Mouse (Mus musculus) liver, adult 10 weeks (tissue): ENCODE data around the gene Rgs19. TPM values are rescaled to one million over a fixed set of nuclear protein-coding genes. Genes with fewer than 3 reads are reported as not detected.

Experiments used
- polyA plus RNA-seq: library from polyadenylated mRNA; stranded (reverse); fragments of 350-450 nt; fragmentation: Illumina TruSeq; extraction: RNeasy Lipid Tissue Mini Kit (QIAGEN cat#74804); gene quantifications from one replicate; pipeline ENCODE4 v1.2.3, GENCODE M21; 2014; ENCODE audit warnings: low read depth, low replicate concordance

Rgs19 gene
- polyA plus RNA-seq: 1.7 TPM

GRCm38 (mm10) chr2:181693339-181694280, at the start of gene Rgs19:
Gene Rgs19, minus strand, starts transcription at chr2:181693977.

GRCm38 (mm10) chr2:181714903-181715326, 21.1 kb upstream of the Rgs19 start, which contains the start of gene Oprl1:
Gene Oprl1, plus strand, starts transcription at chr2:181715016.

GRCm38 (mm10) chr2:181698241-181698640, 4.5 kb upstream of the Rgs19 start, which contains the start of gene Lkaaear1:
Gene Lkaaear1, minus strand, starts transcription at chr2:181698442.

GRCm38 (mm10) chr2:181679951-181680715, 13.6 kb downstream of the Rgs19 start, which contains the start of gene Tcea2:
Gene Tcea2, plus strand, starts transcription at chr2:181680310.

GRCm38 (mm10) chr2:181671326-181671725, 22.5 kb downstream of the Rgs19 start, which contains the start of gene Sox18:
Gene Sox18, minus strand, starts transcription at chr2:181671640.

GRCm38 (mm10) chr2:181656734-181657133, 37.0 kb downstream of the Rgs19 start, which contains the start of gene Gm29797:
Gene Gm29797, plus strand, starts transcription at chr2:181657034.

Other genes starting within 250 kb of the Rgs19 start
- 2.7 TPM for gene Zbtb46, start 234.6 kb downstream of the Rgs19 start, polyA plus RNA-seq
- not detected for gene Abhd16b, start 200.8 kb downstream of the Rgs19 start, polyA plus RNA-seq
- 17.1 TPM for gene Tpd52l2, start 196.8 kb downstream of the Rgs19 start, polyA plus RNA-seq
- gene Dnajc5, start 173.5 kb downstream of the Rgs19 start, polyA plus RNA-seq: 19.5 TPM
- gene Uckl1, start 109.1 kb downstream of the Rgs19 start, polyA plus RNA-seq: 17.9 TPM
- gene Prpf6, start 102.1 kb downstream of the Rgs19 start, polyA plus RNA-seq: 14.8 TPM
- 4.4 TPM for gene Zfp512b, start 101.2 kb downstream of the Rgs19 start, polyA plus RNA-seq
- gene Samd10, start 94.8 kb downstream of the Rgs19 start, polyA plus RNA-seq: 0.77 TPM
- not detected for gene Gm29797, start 36.9 kb downstream of the Rgs19 start, polyA plus RNA-seq
- not detected for gene Sox18, start 22.3 kb downstream of the Rgs19 start, polyA plus RNA-seq
- 1.4 TPM for gene Tcea2, start 13.7 kb downstream of the Rgs19 start, polyA plus RNA-seq
- not detected for gene Lkaaear1, start 4.5 kb upstream of the Rgs19 start, polyA plus RNA-seq
- not detected for gene Oprl1, start 21.0 kb upstream of the Rgs19 start, polyA plus RNA-seq
- not detected for gene Myt1, start 69.4 kb upstream of the Rgs19 start, polyA plus RNA-seq
- 59.3 TPM for gene Pcmtd2, start 143.9 kb upstream of the Rgs19 start, polyA plus RNA-seq
- 24.3 TPM for gene Polr3k, start 170.4 kb upstream of the Rgs19 start, polyA plus RNA-seq